8 mouse cellular contexts compared by ENCODE assay signal in the genomic region with DNA sequence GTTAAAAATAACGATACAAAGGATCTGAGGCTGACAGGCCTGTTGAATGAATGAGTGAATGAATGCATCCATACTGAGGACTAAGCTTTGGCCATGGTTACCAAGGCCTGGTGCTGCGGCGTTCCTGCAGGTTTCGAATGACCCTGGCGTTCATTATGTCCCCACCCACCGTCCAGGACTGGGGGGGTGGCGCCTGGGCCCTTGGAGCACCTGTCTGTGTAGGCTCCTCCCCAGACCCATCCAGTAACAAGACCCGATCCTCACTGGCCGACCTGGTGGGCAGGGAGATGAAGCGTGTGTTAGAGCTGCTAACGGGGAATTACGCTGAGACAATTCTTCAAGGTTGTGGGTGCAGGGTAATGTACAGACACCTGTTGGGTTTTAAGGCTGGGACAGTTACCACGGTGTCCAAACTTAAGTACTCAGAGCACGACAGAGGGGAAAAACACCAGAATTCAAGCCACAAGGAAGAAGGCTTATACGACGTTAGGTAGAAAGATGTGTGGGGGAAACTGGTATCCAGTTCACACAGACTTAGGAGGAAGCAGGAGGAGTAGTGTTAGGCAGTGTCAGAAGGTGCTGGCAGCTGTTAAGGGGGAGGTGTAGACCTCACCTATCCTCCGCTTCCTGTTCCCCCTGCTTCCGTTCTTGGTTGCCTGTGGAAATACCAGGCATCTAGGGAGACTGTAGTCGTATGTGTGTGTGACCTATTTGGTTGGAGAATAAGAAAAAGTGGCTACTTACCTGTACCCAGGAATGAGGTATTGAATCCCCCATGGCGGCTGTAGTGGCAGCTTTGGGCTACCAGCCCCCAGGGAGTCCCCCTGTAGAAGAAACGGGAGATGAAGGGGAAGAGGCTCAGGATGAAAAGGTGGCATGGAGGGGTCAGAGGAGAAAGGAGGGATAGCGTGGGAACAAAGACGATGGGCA. TPM values are rescaled to one million over a fixed set of nuclear protein-coding genes. Genes with fewer than 3 reads are reported as not detected.
DNase-seq lines count a peak whose midpoint lies in the region; ATAC-seq and TF ChIP-seq lines count a peak whose summit lies in the region.

No protein-coding gene starts in this region.

- H3K27ac ChIP-seq in bone marrow, adult 2 months (ENCODE audit: control insufficient read depth, insufficient read depth, low read depth, low read length, poor library complexity): no peak overlapping the region; the same call in 1 of the 2 replicates
- H3K27ac ChIP-seq in forebrain, embryonic 16.5 days (ENCODE audit: low read length): peak overlapping the region; percentile 2
- peak overlapping the region; percentile 52; the same call in 1 of the 2 replicates for H3K27ac ChIP-seq in limb, embryonic 13.5 days
- 0 out of 2 replicates have a peak overlapping the region, but pooled peaks have one; percentile 10 for H3K27ac ChIP-seq in stomach, embryonic 14.5 days (ENCODE audit: low read length)

- peak; percentile 50 for DNase-seq in kidney, adult 11 months
- DNase-seq in kidney, adult 9 months: no peak
- no peak for DNase-seq in gastrocnemius, postnatal 25 days
- no peak for DNase-seq in spleen, adult 12 weeks (ENCODE audit: low spot score)

- peak overlapping the region; percentile 19 for H3K4me3 ChIP-seq in bone marrow, adult 2 months (replicated peaks; ENCODE audit: control insufficient read depth, low read depth, low read length)
- H3K4me3 ChIP-seq in forebrain, embryonic 16.5 days (replicated peaks; ENCODE audit: low read length): peak overlapping the region; percentile 89; the same call in 1 of the 2 replicates
- peak overlapping the region; percentile 81 for H3K4me3 ChIP-seq in limb, embryonic 13.5 days
- peak overlapping the region; percentile 86; the same call in 1 of the 2 replicates for H3K4me3 ChIP-seq in stomach, embryonic 14.5 days (ENCODE audit: low read depth, low read length)

- H3K4me2 ChIP-seq in forebrain, embryonic 16.5 days (ENCODE audit: low read length): peak overlapping the region; percentile 37
- peak overlapping the region; percentile 100 for H3K4me2 ChIP-seq in limb, embryonic 13.5 days (replicated peaks)
- peak overlapping the region; percentile 97 for H3K4me2 ChIP-seq in stomach, embryonic 14.5 days (replicated peaks; ENCODE audit: low read depth, low read length)

- 33% methylated on average over 23 of the region's 23 CpGs for WGBS in bone marrow, adult 2 months
- 44% methylated on average over 23 of the region's 23 CpGs for WGBS in forebrain, embryonic 16.5 days
- 41% methylated on average over 23 of the region's 23 CpGs for WGBS in limb, embryonic 13.5 days
- 42% methylated on average over 23 of the region's 23 CpGs for whole genome bisulfite sequencing in stomach, embryonic 14.5 days

- peak; percentile 36 for ATAC-seq in forebrain, embryonic 16.5 days
- ATAC-seq in limb, embryonic 13.5 days (ENCODE audit: low FRiP score, low read depth): peak; percentile 38; the same call in 1 of the 2 replicates
- peak; percentile 34; the same call in 1 of the 2 replicates for ATAC-seq in stomach, embryonic 14.5 days (ENCODE audit: insufficient number of reproducible peaks, insufficient read depth, low FRiP score, low read depth)

- no peaks in the 10 kb centered on the region for H3K9me3 ChIP-seq in forebrain, embryonic 16.5 days (ENCODE audit: control insufficient read depth, low read length)
- H3K9me3 ChIP-seq in limb, embryonic 13.5 days: no peaks in the 10 kb centered on the region
- no peaks in the 10 kb centered on the region for H3K9me3 ChIP-seq in stomach, embryonic 14.5 days (ENCODE audit: control insufficient read depth, low read depth, low read length)

- TF ChIP-seq POLR2A in bone marrow, adult 2 months (IDR thresholded peaks at IDR 0.05; ENCODE audit: borderline replicate concordance, control insufficient read depth, low read depth, low read length): no peak

- H3K36me3 ChIP-seq in forebrain, embryonic 16.5 days (ENCODE audit: control insufficient read depth, insufficient read depth): peaks cover 22% of the 10 kb centered on the region
- peaks cover 64% of the 10 kb centered on the region for H3K36me3 ChIP-seq in limb, embryonic 13.5 days
- peaks cover 33% of the 10 kb centered on the region for H3K36me3 ChIP-seq in stomach, embryonic 14.5 days (ENCODE audit: control insufficient read depth, insufficient read depth, low read length)

- no peak for TF ChIP-seq CTCF in bone marrow, adult 2 months (IDR thresholded peaks at IDR 0.05; ENCODE audit: control insufficient read depth, insufficient read depth, low read length)

- H3K27me3 ChIP-seq in forebrain, embryonic 16.5 days (replicated peaks; ENCODE audit: control insufficient read depth, insufficient read depth, low read length): no peaks in the 10 kb centered on the region
- H3K27me3 ChIP-seq in limb, embryonic 13.5 days: no peaks in the 10 kb centered on the region
- H3K27me3 ChIP-seq in stomach, embryonic 14.5 days (ENCODE audit: control insufficient read depth, insufficient read depth, low read length): no peaks in the 10 kb centered on the region

- H3K4me1 ChIP-seq in bone marrow, adult 2 months (ENCODE audit: control insufficient read depth, insufficient read depth, low read length): peaks cover 2% of the 10 kb centered on the region; the same call in 1 of the 2 replicates
- H3K4me1 ChIP-seq in forebrain, embryonic 16.5 days (replicated peaks; ENCODE audit: control insufficient read depth, insufficient read depth, low read length): peaks cover 24% of the 10 kb centered on the region
- peaks cover 20% of the 10 kb centered on the region for H3K4me1 ChIP-seq in limb, embryonic 13.5 days
- peaks cover 12% of the 10 kb centered on the region; the same call in 1 of the 2 replicates for H3K4me1 ChIP-seq in stomach, embryonic 14.5 days (ENCODE audit: control insufficient read depth, insufficient read depth, low read length)

- peak overlapping the region; percentile 92 for H3K9ac ChIP-seq in forebrain, embryonic 16.5 days (replicated peaks; ENCODE audit: low read depth, low read length)
- peak overlapping the region; percentile 86 for H3K9ac ChIP-seq in limb, embryonic 13.5 days
- H3K9ac ChIP-seq in stomach, embryonic 14.5 days (replicated peaks; ENCODE audit: low read depth, low read length): no peak overlapping the region; the same call in 1 of the 2 replicates

RNA-seq across cellular contexts. Expression of a gene that starts 0.7 kb away (rescaled TPM):
- polyA plus RNA-seq in bone marrow, adult 2 months (2011; ENCODE audit: insufficient read depth, insufficient read length, low replicate concordance, missing spikeins): 28.5 and 52.0 TPM in 2 replicates
- 34.5 and 49.5 TPM in 2 replicates for polyA plus RNA-seq in forebrain, embryonic 16.5 days (2015; fragmentation: Nextera tagmentation; extraction: Ambion mirVana)
- 21.9 and 25.0 TPM in 2 replicates for polyA plus RNA-seq in limb, embryonic 13.5 days (2015; fragmentation: Nextera tagmentation; extraction: Ambion mirVana)
- 26.7 and 29.8 TPM in 2 replicates for polyA plus RNA-seq in stomach, embryonic 14.5 days (2014; fragmentation: Nextera tagmentation; extraction: Ambion mirVana)
- 10 to 100 TPM; 62.4 to 86.6 TPM for total RNA-seq in gastrocnemius, postnatal 25 days (2021)

RNA-seq across cellular contexts. Expression of a gene that starts 12.0 kb away (rescaled TPM):
- 11.7 and 19.9 TPM in 2 replicates for polyA plus RNA-seq in bone marrow, adult 2 months (2011; ENCODE audit: insufficient read depth, insufficient read length, low replicate concordance, missing spikeins)
- polyA plus RNA-seq in forebrain, embryonic 16.5 days (2015; fragmentation: Nextera tagmentation; extraction: Ambion mirVana): 423 and 493 TPM in 2 replicates
- polyA plus RNA-seq in limb, embryonic 13.5 days (2015; fragmentation: Nextera tagmentation; extraction: Ambion mirVana): 128 and 139 TPM in 2 replicates
- 84.1 and 98.6 TPM in 2 replicates for polyA plus RNA-seq in stomach, embryonic 14.5 days (2014; fragmentation: Nextera tagmentation; extraction: Ambion mirVana)
- 1 to 10 TPM; 3.0 to 4.6 TPM for total RNA-seq in gastrocnemius, postnatal 25 days (2021)

RNA-seq across cellular contexts. Expression of a gene that starts 18.3 kb away (rescaled TPM):
- polyA plus RNA-seq in bone marrow, adult 2 months (2011; ENCODE audit: insufficient read depth, insufficient read length, low replicate concordance, missing spikeins): 43.2 and 65.2 TPM in 2 replicates
- 50.8 and 55.6 TPM in 2 replicates for polyA plus RNA-seq in forebrain, embryonic 16.5 days (2015; fragmentation: Nextera tagmentation; extraction: Ambion mirVana)
- polyA plus RNA-seq in limb, embryonic 13.5 days (2015; fragmentation: Nextera tagmentation; extraction: Ambion mirVana): 67.1 and 67.5 TPM in 2 replicates
- polyA plus RNA-seq in stomach, embryonic 14.5 days (2014; fragmentation: Nextera tagmentation; extraction: Ambion mirVana): 72.2 and 83.6 TPM in 2 replicates
- 10 to 100 TPM; 52.8 to 59.6 TPM for total RNA-seq in gastrocnemius, postnatal 25 days (2021)

RNA-seq across cellular contexts. Expression of a gene that starts 18.3 kb away (rescaled TPM):
- polyA plus RNA-seq in bone marrow, adult 2 months (2011; ENCODE audit: insufficient read depth, insufficient read length, low replicate concordance, missing spikeins): 119 and 234 TPM in 2 replicates
- 40.4 and 42.2 TPM in 2 replicates for polyA plus RNA-seq in forebrain, embryonic 16.5 days (2015; fragmentation: Nextera tagmentation; extraction: Ambion mirVana)
- polyA plus RNA-seq in limb, embryonic 13.5 days (2015; fragmentation: Nextera tagmentation; extraction: Ambion mirVana): 41.8 and 42.5 TPM in 2 replicates
- 34.0 and 38.0 TPM in 2 replicates for polyA plus RNA-seq in stomach, embryonic 14.5 days (2014; fragmentation: Nextera tagmentation; extraction: Ambion mirVana)
- total RNA-seq in gastrocnemius, postnatal 25 days (2021): 10 to 100 TPM; 14.8 to 15.2 TPM

RNA-seq across cellular contexts. Expression of a gene that starts 18.3 kb away (rescaled TPM):
- 24.4 and 48.0 TPM in 2 replicates for polyA plus RNA-seq in bone marrow, adult 2 months (2011; ENCODE audit: insufficient read depth, insufficient read length, low replicate concordance, missing spikeins)
- 47.0 and 50.7 TPM in 2 replicates for polyA plus RNA-seq in forebrain, embryonic 16.5 days (2015; fragmentation: Nextera tagmentation; extraction: Ambion mirVana)
- 42.4 and 43.7 TPM in 2 replicates for polyA plus RNA-seq in limb, embryonic 13.5 days (2015; fragmentation: Nextera tagmentation; extraction: Ambion mirVana)
- 32.6 and 35.4 TPM in 2 replicates for polyA plus RNA-seq in stomach, embryonic 14.5 days (2014; fragmentation: Nextera tagmentation; extraction: Ambion mirVana)
- total RNA-seq in gastrocnemius, postnatal 25 days (2021): 10 to 100 TPM; 17.7 to 25.5 TPM

Comparison
In these comparisons a context has a peak if more than half of its experiments do, and no peak if none do; other contexts are left out.
1. H3K4me3 ChIP-seq: peak in every context shown above with its lines; median percentile 89 in forebrain, embryonic 16.5 days; 86 in stomach, embryonic 14.5 days; 81 in limb, embryonic 13.5 days; 19 in bone marrow, adult 2 months.
2. H3K4me2 ChIP-seq: peak in every context shown above with its lines; median percentile 100 in limb, embryonic 13.5 days; 97 in stomach, embryonic 14.5 days; 37 in forebrain, embryonic 16.5 days.